Mouse (Mus musculus) ZHBTc4 (cell line): ENCODE measurements around the gene Ecm1.
"Not testable (repeated sequence)": the region's sequence is repeated elsewhere in the genome, so short reads cannot be mapped to it uniquely, and the experiment has no call there.

Source experiments
- DNase-seq: peaks from one replicate; pipeline ENCODE4 v3.0.0-alpha.2; 2011; ENCODE audit warnings: low read depth, low spot score

The Ecm1 gene

DNA sequence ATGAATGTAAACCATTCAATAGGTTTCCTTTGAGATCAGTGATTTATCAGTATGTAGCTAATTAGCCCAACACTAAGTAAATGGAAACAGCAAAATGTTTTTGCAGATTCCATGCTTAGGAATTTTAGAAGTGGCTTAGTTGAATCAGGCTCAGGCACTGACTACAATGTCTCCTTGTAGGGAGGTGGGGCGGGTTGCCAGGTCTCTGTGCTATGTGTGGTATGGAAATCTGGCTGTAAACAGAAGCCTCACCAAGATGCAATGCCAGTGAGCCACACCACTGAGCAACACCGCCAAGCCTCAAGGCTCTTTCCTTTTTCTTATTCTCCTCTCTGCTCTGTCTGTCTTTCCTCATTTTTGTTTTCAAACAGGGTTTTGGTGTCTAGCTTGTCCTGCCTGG, 10.5 kb downstream of the Ecm1 start:
- no peak for DNase-seq

DNA sequence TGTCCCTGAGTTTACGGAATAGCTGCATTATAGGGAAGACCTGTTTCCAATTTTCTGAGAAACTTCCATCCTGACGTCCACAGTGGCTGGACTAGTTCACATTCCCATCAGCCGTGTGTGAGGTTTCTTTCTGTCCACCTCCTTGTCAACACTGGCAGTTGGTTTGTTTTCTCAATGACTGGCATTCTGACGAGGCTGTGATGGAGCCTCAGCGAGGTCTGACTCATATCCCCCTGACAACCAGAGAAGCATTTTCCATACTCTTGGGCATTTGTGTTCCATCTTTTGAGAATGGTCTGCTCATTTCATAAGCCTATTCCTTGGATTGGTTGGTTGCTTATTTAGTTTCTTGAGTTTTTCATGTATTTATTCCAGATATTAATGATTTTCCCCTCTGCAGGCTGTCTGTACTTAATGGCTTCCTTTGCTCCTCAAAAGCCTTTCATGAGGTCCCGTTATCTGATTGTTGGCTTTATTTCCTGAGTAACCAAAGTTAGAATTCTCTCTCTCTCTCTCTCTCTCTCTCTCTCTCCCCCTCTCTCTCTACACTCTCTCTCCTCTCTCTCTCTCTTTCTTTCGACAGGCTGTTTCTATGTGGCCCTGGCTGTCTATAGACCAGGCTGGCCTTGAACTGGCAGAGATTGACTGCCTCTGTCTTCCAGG, 12.5 kb downstream of the Ecm1 start:
- no peak for DNase-seq

DNA sequence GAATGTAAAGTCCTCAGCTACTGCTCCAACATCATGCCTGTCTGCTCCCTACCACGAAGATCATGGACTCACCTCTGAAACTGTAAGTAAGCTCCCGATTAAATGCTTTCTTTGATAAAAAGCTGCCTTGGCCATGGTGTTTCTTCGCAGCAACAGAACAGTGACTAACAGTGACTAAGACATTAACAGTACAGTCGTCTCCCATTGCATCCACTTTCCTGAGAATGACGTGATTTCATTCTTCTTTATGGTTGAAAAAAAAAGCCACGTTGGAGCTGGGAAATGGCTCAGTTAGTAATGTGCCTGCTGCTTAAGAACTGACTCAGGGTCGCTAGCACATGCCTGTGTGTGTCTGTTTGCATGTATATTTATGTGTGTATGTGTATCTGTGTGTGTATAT, 13.5 kb downstream of the Ecm1 start:
- DNase-seq: no peak

DNA sequence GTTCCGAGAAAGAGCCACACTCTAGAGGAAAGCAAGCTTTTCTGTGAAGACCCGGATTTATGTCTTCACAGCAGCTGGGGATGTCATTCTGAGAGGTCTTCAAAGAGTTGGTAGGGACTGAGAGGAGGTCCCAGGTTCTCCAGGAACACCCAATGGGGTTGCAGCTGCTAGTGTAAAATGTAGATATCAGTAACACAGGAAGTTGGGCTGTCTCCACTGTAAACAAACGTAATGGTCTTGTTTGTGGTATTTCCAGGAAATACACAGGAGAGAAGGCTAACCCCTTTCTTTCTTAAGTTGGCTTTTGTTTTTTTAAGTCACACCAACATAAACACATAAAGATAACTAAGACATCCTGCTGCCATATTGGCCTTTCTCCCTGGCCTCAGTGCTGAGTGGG, 17.0 kb downstream of the Ecm1 start:
- DNase-seq: no peak

DNA sequence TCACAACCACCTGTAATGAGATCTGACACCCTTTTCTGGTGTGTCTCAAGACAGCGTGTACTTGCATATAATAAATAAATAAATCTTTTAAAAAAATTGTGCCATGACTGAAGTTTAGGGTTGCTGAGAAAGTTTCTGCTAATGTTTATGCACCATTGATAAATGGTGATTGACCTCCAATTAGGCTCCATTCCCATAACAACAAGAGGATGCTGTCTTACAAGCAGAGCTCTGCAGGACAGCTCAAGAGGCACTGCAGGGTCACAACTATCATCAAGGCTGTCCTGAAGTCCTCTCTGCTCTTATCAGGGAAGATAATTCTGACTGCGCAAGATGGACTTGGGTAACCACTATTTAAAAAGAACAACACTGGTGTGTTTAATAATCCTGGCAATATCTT, 21.2 kb downstream of the Ecm1 start:
- DNase-seq: no peak

DNA sequence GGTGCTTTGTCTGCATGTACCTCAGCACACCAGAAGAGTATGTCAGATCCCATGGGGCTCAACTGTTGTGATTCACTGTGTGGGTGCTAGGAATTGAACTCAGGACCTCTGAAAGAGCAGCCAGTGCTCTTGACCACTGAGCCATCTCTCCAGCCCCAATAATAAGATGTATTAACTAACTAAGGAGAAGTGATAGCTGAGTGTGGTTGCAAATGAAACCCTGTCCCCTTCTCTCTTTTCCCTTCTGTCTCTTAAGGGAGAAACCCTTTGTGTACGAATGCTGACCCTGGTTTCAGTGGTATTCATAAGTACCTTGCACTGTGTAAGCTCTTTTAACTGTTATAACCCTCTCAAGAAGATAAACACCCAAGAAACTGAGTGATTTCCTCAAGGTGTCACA, 23.3 kb downstream of the Ecm1 start:
- DNase-seq: no peak

DNA sequence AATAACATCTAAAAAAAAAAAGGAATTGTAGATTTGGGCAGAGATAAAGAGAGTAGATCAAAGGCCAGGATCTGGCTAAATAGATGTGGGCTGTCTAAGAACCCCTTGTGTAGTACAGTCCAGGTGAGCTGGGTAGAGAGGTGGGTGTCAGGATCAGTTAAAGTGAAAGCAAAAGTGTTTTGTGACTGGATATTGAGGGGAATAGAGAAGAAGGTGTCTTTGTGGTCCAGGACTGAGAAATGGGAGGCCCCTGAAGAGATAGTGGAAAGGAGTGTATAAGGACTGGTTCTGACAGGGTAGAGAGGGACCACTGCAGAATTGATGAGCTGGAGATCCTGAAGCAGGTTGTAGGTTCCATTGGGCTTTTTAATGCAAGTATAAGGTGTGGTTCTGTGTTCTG, 29.4 kb downstream of the Ecm1 start:
- DNase-seq: no peak

DNA sequence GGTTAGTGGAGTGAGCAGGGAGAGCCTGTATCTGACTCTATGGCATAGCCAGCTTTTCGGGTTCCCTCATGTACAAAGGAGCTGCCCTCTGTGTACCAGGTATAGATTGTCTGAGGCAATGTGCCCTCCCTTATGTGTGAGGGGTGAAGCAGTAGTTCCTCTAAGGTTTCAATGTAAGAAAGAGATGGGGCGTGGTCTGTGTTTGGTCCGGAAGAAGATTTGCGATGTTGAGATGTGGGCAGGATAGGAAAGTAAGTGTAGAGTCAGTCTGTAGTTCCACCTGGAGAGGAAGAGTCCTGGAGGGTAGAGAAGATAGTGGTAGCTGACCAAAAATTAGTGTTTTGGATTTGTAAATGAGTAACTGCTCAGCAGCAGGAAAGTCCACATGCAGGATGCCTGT, 30.3 kb downstream of the Ecm1 start:
- DNase-seq: no peak

DNA sequence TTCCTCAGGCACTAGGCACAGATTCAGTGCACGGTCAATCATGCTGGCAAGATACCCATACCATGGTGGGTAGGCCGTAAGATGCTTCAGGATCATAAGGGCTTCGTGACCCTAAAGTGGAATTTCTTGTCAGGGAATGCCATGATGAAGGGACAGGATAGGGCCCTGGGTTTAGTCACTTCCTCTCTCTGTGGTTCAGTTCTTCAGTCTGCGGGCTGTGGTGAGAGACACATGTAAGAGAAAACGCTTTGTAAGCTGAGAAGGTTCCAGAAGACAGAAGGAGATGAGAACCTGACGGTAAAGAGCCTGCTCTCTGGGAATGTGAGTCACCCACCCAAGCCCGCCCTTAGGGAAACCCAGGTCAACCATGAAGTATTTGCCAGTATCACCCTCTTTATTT, 31.9 kb downstream of the Ecm1 start:
- no peak for DNase-seq

DNA sequence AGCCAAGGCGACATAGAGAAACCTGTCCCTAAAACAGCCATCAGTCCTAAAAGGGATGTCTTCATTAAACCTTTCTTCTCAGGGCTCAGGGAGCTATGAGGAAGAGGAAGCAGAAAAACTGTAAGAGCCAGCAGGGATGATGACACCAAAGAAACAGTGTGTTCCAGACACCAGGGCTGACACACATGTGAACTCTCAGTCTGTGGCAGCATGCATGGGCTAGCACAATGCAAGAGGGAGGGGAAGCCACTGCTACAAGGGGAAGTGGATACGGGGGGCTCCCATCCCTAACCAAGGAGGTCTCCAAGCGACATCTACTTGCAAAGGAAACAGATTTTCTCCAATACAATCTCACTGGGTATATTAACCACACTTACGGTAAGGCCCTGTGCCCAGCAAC, 33.1 kb downstream of the Ecm1 start:
- no peak for DNase-seq

DNA sequence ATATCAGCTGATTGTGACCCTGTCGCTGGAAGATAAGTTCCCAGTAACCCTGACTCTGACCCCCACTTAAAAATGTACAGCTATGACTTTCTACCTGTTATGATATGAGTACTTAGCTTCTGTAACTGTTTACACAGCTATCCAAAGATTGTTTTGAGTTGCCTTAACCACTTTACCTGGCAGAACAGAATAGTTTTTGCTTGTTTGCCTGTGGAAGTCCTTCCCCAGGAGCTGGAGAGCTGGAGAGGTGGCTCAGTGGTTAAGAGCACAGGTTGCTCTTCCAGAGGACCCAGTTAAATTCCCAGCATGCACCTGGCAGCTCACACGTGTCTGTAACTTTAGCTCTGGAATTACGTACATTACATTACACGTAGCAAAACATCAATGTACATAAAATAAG, 34.8 kb downstream of the Ecm1 start:
- DNase-seq: no peak

DNA sequence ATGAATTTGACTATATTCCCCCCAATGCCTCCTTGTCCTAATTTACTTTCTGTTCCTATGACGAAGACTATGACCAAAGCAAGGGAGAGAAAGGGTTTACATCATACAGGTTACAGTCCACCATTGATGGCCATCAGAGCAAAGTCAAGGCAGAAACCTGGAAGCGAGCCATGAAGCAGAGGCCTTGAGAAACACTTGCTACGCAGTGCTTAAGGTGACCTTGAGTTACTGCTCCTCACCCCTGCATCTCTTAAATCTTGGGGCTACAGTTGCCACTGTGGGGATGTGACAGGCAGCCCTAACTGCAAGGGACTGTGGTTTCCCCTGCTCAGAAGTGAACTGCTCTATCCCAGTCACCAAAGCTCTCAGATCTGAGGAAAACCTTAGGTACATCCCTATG, 36.1 kb downstream of the Ecm1 start:
- DNase-seq: no peak

DNA sequence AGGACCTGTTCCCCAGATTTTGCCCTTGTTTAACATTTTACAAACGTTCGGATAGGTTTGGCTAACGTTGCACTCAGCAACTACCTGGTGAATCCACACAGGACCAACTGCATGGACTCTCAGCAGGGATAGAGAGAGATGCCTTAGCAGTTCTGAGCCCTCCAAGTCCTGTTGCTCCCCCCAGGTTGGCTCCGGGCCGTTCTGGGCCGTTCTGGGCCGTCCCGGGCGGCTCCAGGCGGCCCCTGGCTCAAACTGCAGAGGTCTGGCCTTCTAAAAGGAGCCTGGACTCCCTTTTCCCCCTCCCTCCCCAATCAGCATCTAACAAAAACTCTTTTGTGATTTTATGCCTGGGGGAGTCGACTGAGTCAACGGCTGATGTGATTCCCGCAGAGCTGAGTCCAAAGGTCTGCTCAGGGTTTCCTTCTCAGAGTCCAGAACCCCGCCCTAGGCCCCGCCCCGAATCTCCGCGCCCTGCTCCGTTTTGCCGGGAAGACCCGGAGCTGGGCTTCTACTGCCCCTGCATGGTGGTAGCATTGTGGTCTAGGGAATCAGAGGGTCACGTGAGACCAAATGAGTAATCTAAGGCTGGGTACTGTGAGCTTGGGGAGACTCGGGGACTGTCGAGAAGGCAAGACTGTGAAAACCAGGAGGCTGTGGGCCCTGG, 37.4 kb downstream of the Ecm1 start:
- peak; percentile 99 for DNase-seq

DNA sequence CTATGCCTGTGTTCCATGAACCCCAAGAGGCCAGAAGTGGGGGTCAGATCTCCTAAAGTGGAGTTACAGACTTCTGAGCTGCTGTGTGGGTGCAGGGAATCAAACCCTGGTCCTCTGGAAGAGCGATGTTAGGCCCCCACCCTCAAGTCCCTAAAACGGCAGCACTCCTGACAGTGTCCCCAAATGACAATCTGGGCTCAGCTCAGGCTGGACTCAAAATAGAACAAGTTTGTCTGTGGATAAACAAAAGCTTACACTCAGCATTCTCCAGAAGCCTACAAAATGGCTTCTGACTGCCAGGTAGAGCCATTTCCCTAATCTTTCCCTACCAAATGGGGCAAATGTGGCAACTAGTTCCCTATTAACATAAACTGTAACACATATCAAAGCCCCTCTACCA, 38.3 kb downstream of the Ecm1 start:
- DNase-seq: no peak

DNA sequence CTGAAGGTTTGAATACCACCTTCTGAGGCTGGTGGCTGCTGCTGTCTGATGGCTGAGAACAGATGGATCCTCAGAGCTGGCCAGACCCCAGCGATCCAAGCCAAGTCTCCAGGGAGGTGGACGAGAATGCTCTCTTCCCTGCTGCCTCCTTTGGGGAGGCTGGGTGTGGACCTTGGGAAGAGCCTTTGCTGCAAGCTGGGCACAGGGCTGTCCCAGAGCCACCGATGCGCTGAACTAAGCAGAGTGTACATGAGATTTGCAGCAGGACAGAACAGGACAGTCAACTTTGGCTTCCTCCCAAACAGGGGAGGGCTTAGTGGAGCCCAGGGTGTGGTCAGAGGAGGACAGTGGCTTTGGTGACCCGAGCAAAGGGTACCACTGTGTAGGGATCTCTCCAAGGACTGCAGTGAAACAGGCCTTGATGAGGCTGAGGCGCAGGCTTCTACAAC, 39.1 kb downstream of the Ecm1 start:
- no peak for DNase-seq

DNA sequence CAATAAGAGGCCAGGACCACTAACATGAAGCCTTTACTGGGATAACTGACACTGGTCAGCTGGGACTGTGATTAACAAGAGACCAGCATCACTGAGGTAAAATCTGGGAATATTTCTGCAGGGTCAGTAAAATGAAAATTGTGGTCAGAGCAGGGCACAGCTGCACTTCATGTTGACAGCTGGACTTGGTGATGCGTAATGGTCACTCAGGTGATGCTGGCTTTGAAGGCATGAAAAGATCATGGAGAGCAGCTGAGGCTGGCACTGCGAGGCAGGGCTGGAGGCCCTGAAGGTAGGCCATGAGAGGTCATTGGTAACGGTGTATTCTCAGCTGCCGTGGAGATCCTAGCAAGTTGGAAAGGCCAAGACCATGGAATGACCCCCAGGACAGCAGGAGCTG, 41.1 kb downstream of the Ecm1 start:
- no peak for DNase-seq

DNA sequence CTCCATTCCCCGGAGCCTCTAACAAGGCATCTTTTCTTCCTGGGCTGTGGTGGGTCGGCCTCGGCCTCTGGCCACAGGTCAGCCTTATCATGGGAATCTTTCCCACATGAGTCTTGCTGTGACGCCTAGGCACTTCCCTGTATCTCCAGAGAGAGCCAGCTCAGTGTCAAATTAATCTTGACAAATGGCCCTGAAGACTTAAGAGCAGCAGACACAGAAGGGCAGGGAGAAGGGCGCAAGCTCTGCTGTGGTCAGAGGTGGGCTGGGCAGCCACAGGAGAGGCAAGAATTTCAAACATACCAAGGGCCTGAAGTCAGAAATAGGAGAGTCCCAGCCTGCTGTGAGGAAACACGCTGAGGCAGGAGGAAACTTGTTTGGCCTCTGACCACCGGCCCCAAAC, 43.0 kb downstream of the Ecm1 start:
- no peak for DNase-seq

DNA sequence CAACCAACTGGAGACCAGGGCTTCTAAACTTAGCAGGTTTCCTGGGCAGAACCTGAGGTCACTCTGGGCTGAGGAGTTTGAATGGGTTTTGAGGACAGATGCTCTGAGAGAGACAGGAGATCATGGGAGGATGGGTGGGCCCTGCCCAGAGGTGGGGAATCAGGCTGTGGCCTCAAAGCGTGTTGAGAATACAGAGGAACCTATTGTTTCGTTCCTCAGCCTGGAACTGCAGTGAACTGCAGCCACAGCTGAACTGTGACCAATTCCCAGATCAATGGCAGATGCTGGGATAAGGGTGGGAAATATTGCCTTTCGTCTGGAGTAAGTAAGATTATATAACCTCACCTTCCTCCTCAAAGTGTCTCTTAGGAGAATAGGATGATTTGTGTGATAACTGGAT, 43.6 kb downstream of the Ecm1 start:
- no peak for DNase-seq

DNA sequence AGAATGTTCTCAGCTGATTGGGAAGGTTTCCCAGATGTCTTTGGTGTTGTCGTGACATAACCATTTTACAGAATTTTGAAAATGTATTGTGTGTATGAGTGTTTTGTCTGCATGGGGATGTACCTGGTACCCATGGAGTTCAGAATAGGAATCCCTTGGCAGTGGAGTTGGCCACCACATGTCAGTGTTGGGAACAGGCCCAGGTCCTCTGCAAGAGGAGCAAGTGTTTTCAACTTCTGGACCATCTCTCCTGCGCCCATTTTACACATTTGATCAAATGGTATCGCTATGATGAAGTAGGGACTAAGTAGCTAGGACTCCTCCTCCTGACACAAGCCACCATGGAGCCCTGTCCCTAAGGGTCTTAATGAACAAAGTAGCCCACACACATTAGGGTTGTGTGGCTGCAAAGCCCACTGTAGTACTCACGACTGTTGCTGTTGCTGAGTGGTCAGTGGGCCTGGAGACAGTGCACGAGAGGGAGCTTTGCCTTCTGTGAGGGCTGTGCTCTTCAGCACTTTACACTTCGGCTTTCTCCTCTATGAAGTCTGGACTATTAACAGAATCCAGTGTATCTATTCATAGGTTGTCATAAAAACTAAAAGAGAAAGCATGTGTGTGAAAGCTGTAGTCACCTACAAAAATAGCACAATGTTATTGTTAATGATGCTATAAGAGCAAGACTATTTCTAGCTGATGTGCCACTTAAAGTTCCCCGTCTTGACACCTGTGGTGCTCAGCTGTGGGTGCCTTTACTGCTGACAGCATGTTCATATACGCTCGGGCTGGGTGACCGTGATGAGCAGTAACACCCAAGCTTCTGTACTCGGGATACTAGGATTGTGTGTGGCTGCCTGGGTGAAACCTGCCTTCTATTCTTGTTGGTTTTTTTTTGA, 44.3 kb downstream of the Ecm1 start:
- no peak for DNase-seq

DNA sequence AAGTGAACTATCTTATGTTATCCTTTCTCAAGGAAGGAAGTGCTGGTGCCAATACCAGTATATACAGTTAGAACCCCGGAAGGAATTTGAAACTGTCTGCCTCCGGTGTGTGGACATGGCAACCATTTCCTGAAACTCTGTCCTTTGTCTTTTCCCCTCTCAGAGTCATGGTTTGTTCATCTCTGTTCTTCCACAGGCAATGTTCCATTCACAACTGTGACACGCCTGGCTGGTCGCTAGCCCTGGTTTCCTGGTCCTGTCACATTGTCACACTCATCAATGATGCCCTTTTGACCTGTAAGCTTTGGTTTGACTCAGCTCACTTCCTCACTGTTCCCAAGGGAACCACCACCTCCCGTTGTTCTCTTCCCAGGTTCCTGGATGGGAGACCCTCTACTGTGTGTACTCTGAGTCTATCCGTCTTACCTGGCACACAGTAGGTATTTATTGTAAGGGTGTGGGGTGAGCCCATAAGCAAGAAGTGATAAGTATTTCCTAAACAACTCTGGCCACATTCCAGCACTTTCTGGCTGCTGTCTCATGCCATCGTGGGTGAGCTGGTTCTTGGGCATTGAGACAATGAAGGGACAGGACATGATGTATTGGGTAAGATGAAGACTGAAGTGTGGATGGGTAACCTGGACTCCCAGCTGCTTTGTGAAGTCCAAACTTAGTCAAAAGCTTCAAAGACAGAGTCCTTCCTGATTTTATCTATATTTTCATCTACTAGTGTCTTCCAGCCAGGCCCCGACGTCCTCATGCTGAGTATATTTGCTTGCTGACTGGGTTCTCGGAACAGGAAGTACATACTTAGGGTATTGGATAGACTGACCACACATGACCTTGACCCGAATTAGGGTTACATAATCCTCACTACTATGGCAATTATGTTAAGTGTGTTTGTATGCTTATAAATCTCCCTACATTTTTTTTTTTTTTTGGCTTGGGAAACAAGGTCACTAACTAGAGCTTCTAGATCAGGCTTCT, 45.3 kb downstream of the Ecm1 start:
- DNase-seq: no peak

DNA sequence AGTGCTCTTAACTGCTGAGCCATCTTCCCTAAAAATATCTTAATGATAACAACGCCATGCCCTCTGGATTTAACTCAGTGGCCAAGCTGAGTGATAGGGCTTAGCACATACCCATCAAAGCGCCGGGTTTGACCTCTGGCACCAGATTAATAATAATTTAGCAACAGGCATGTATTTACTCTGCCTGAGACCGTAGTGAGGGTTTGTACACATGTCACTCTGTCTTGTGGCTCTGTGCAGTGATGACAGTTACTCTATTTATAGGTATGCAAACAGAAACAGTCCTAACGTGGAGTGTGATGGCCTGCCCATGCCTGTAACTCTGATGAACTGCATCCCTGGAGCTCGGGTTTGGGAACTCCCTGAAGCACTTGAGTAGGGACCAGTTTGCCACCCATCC, 46.7 kb downstream of the Ecm1 start:
- DNase-seq: no peak

DNA sequence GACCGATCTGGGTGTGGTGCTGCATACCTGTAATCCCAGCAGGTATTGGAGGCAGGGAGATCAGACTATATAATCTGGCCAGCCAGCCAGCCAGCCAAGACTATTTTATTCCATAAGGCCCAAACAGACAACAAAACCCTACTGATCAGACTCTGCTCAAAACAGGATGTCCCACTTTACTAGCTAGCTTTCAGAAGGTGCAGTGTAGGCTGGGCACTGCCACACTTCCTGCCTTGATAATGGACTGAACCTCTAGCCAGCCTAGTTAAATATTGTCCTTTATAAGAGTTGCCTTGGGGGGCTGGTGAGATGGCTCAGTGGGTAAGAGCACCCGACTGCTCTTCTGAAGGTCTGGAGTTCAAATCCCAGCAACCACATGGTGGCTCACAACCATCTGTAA, 48.8 kb downstream of the Ecm1 start:
- DNase-seq: not testable (repeated sequence)
